Mouse (Mus musculus): ENCODE measurements around the gene Pbx3.

Gene Pbx3

DNA sequence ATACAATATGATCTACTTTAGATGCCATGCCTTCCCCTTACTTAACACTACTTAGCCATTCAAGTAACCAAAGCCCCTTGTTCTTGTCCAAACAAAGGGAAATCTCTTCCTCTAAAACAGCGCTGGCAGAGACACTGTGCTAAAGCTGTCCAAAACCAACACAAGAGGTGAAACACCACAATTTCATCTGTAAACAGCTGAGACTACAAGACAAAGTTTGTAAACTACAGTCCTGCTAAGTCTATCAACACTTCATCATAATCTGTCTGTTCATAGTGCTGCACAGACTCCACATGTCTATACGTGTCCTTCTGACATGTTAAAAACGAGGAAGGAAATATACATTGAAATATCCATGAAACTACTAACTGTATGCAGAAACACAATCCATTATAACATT lies 151.5 kb downstream of the Pbx3 start:
- no peak for DNase-seq (ENCODE audit: low read depth)

DNA sequence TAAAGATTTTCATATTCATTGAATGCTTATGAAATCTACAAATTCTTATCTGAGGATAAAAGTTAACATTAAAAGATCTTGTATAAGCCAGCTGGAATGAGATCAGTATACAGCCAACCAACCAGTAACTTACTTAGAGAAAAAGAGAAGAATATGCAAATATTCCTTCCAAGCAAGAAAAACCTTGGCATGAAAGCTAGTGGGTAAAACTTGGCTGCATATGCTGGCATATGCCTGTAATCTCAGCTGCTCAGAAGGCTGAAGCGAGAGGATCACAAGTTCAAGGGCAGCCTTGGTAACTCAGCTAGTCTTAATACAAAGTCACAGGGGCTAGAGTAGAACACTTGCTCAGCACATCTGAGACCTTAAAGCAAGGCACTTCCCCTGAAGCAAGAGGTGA lies 153.8 kb downstream of the Pbx3 start:
- DNase-seq (ENCODE audit: low read depth): no peak

DNA sequence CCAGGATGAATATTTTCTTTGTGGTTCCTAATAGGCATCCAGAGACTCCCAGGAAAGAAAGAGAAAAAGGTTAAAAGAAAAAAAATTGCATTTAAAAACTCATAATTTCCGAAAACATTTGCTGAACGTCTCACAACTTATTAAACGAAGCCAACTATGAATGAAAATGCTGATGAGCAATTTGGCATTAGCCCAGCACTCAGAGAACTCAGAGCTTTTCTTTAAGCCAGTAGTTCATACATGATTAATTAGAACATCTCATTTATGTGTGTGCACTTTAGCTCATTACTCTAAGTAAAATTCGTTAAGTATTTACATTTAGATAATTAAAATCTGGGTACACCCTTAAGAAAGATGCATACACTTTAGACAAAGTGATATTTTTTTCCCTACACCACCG lies 155.3 kb downstream of the Pbx3 start:
- no peak for DNase-seq (ENCODE audit: low read depth)

DNA sequence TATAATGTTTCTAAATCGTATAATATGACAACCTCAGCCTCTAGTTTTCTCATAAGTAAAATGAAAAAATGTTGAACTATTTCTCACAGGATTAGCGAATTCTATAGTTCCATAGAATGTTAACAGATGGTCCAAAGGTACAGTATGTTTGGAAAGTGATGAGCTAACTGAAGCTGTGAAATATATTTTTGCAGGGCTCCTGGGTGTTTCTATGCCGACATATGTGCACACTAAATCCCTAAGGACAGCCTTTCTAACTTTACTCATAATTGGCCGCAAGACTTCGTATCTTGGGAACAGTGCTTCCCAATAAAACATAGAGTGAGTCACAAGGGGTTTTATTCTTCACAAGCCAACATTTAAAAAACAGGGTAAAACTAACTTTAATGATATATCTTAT lies 157.4 kb downstream of the Pbx3 start:
- DNase-seq (ENCODE audit: low read depth): no peak

DNA sequence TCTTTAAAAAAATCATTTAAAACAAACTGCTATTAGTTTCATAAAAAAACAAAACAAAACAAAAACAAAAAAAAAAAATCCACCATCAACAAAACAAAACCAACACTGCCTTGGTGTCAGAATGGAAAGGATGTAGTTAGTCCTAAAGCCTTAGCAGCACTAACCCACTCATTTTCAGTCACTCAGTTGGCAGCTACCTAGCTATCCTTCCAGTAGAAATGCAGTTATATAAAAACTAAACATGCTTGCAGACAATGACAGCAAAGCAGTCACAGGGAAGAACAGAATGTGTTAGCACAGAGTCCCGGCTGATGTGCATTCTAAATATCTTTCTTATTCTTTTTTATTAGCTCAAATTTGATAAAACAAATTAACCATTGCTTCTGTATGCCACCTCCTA lies 160.5 kb downstream of the Pbx3 start:
- DNase-seq (ENCODE audit: low read depth): no peak

DNA sequence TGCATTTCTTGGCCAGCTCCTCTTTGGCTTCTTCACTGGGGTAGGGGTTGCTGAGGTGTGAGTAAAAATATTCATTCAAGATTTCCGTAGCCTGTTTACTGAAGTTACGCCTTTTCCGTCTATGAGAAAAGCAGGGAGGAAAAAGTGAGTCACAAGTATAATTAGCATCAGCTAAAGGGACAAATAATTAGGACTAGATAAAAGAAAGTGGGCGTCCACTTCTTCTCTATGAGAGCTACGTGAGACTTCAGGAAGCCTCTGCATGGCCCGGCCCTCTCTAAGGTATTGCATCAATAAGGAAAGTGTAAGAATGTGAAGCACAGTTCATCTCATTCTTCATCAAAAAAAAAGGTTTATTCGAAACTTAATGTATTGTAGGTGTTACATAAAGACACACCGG lies 168.1 kb downstream of the Pbx3 start:
- DNase-seq (ENCODE audit: low read depth): peak; percentile 15

DNA sequence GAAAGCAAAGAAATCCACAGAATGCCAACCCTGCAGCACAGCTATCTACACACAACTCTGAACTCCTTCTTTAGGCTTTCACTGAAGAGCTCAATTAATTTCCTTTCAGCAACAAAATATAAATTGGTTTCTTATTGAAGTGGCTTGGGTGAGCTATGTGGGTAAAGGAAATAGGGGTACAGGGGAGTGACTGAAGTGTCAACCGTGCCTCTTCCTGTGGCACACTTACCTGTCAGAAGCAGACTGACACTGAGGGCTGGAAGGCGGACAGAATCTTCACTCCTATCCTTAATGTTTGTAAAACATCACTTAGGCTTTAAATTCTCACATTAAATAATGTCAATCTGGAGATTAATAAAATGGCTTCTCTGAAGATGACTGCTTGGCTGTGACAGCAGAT lies 168.6 kb downstream of the Pbx3 start:
- peak; percentile 18 for DNase-seq (ENCODE audit: low read depth)

DNA sequence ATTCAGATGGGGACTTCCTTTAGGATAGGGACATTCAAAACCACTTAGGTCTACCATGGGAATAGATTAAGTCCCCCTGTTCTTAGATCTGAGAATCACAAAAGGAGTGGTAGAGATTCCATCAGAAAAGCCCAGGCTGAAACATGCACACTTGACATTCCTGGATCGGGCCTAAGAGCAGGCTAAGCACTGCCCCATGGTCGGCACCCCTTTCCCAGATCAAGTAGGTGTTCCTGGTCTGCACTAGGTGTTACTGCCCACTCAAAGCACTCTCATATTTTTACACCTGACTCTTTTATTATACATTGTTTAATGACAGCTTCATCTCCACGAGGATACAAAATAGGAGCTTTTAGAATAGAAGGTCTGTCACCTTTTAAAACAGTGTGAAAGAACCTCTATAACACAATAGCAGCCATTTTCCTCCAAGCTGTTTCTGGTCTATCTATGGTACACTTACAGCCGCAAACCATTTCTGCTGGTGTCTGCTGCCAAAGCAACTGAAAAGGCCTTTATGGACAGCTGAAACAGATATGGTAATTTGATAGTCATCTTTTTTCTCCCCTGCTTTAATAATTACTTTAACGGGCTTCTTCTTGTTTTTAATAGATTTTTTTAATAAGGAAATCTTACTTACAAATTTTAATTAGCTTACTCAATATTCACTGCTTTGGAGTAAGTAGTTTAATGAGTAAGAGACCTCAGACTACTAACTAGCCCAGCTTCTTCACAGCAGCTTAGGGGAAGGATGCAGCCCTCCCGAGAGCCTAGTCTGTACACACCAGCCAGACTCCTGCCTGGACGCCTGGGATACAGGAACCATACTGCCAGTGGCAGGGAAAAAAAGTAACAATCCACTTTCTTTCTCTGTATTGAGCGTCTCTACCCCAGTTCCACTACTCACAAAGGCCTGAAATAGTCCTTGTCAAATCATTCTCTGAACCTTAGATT lies 178.8 kb downstream of the Pbx3 start:
- DNase-seq (ENCODE audit: low read depth): no peak

DNA sequence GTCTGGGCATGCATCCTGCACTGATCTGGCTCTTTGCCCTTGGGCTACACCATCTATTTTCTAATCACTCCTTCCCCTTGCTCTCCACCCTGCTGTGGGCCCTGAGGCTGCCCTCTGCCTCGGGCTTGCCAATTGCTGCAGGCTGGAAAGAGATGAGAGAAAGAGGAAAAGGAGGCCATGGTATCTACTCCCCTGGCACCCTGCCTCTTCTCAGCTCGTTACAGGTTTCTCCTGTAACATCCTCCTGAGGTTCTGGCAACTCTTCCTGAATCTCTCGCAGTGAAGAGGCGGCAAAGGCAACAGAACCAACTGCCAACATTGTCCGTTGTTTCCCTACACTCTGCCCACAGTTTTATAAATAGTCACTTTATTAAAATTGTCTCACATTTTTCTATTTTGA lies 179.7 kb downstream of the Pbx3 start:
- no peak for DNase-seq (ENCODE audit: low read depth)

DNA sequence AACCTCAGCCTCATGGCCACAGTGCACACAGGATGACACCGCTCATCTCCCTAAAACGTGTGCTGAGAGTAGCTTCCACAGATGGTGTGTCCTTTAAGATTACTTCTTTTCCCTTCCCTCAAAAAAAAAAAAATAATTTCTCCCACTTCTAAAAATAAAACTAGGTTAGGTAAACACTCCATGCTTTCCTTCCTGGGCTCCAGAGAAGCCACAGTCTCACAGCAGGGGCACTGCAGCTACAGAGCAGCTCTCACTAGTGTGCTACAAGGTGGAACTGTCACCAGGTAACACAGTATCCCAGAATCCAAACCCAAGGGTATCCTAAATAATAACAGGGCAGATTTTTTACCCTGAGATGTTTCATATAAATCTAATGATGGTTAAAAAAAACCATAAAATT lies 185.6 kb downstream of the Pbx3 start:
- DNase-seq (ENCODE audit: low read depth): no peak

DNA sequence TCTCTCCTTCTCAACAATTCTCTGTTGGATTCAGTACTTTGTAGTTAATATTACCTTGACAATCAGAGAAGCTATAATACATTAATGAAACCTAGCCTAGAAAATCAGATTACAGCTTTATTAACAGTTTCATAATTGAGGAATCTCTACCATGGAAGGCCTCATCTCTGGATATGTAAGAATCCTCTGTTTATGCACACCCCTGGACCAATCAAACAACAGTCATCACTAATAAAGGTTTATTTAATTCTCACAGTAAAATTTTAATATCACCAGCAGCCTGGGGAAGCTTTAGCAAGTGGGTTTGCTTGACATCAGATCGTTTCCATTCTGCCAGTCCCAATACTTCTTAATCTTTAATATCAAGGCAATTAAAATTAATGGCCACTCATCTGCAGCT lies 191.3 kb downstream of the Pbx3 start:
- no peak for DNase-seq (ENCODE audit: low read depth)

DNA sequence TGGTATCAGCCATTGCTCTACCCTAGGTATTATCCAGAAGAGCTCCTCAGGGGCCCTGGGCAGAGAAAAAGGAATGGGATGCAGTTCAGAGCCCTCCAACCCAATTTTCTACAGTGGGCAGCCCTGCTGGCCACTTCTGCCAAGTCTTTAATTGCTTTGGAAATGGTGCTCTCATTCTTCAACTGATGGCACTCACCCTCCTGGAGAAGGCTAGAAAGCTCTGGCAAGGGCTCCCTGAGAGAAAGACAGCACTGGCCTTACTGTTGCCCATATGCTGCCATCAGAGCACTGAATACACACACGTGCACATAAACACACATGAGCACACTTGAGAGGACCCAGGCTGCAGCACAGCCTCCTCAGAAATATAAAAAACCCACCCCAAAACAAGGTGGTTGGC lies 193.6 kb downstream of the Pbx3 start:
- no peak for DNase-seq (ENCODE audit: low read depth)

DNA sequence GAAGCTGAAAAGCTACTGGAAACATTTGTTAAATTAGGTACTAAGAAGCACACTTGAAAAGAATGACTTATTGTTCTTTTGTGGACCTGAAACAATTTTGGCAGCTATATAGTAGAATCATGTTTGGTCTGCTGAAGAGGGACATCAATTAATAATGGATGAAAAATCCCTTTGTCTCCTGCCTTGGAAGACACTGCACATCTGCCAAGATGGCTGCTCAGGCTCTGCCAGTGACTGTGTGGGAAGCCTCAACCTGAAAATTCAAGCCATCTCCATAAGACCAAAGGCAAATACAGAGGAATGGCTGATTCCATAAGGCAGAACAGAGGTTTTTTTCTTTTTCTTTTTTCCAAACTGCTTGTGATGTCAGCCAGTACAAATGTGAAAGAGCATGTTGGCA lies 194.3 kb downstream of the Pbx3 start:
- DNase-seq (ENCODE audit: low read depth): no peak

DNA sequence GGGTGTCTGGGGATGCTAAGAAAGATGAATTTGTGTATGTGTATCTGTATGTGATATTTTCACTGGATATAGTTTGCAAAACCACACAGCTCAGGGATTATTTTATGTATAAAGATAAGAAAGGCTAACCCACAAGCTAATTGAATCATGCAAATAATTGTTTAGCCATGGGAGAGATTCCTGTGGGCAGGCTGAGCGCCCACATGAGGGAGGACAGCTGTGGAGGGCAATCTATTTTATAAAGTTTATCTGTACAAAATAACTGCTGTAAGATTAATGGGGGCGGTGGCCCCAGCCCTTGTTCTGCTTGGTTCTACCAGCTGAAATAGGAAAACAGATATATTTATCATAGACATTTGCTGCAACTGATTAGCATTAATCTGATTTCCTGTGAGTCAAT lies 202.5 kb downstream of the Pbx3 start:
- no peak for DNase-seq (ENCODE audit: low read depth)

DNA sequence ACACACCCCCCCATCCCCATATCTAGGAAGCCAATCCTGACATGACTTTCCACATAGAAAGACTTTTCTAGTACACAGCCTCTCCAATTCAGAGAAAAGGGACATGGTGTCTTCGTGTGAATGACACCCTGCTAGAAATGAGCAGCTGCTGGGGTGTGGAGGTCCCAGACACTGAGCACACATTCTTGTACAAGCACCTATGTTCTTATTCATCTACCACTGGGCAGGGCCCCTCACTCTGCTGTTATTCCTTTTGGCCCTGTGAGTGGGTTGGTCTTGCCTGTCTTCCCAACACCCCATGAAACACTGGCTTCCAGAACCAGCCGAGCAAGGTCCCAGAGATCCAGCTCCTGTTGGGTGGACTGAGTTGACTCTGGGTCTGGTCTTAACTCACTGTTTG lies 203.3 kb downstream of the Pbx3 start:
- no peak for DNase-seq (ENCODE audit: low read depth)

DNA sequence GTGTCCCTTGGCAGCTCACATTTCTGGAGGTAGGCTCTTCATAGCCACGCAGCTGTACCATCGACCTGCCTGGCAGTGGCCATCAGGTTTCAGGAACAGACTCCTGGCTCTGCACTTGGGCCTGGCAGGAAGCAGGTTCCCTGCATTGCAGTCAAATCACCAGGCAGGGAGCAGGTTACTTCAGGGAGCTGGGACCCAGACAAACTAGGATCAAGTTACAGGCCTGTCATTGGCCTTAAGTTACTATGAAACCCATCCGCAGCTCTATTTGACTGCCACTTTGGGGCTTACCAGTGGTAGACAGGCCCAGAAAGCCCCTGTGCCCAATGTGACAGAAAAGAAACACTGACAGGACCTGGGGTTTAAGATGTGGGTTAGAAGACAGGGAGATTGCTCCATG lies 204.8 kb downstream of the Pbx3 start:
- DNase-seq (ENCODE audit: low read depth): no peak

DNA sequence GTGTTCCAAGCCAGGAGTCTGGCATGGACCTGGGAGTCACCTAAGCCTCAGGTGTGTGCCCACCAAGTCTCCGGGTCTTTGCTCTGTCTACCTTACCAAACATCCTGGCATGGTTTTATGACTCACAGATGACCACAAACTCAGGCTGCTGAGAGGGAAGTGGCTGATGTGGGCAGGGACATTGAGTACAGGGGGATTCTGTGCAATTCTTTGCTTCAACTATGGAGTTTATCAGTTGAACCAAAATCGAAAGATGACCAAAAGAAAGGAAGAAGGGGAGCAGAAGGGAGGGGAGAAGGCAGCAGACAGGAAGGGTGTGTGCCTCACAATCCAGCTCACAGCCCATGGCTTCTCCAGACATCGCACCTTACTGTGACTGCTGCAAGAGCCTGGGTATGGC lies 210.5 kb downstream of the Pbx3 start:
- no peak for DNase-seq (ENCODE audit: low read depth)

DNA sequence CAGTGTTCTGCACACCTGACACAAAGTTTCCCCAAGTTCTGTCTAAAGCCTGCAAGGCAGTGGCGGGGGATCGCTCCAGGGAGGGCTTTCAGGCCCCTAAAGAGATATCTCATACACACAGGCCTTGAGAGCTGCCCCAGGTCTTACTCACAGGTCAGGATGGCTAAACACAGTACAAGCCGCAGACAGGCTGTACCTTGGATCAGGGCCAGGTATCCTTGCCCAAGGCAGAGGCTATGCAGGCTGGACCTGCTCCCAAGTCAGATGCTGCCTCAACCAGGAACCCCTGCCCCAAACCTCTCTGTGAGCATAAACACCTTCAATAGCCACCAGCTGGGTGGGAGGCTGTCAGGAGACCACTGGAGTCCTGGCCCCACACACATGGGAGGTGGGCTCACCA lies 215.2 kb downstream of the Pbx3 start:
- DNase-seq (ENCODE audit: low read depth): no peak

DNA sequence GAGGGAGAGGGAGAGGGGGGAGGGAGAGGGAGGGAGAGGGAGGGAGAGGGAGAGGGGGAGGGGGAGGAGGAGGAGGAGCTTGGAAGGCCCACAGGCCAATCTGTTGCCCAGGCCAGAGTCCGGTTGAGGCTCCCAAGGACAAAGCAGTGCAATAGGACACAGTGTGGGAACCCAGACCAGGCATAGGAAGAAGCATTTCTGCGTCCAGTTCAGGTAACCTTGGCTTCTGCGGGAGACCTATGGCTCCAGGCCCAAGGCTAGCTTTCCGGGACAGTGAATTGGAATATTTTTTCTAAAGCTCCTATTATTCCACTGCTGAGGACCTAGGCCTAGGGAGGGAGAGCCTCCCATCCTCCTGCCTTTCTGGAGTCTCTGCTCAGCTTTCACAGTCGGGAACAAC lies 218.1 kb downstream of the Pbx3 start:
- no peak for DNase-seq (ENCODE audit: low read depth)

DNA sequence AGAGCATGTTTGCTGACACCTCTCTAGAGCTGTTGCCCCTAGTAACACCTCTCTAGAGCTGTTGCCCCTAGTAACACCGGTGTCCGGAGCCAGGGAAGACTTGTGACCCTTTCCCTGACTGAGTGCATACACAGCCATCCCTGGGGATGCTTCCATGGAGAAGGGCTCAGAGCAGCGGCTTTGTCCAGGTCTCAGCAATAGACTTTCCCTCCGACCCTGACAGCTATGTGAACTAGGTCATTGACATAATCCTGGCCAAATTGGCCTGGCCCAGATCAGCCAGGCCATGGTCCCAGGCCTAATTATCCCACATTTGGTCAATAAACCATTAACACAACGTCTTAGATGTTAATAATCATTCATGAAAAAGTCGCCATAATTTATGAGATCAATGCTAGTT lies 219.6 kb downstream of the Pbx3 start:
- DNase-seq (ENCODE audit: low read depth): no peak

DNA sequence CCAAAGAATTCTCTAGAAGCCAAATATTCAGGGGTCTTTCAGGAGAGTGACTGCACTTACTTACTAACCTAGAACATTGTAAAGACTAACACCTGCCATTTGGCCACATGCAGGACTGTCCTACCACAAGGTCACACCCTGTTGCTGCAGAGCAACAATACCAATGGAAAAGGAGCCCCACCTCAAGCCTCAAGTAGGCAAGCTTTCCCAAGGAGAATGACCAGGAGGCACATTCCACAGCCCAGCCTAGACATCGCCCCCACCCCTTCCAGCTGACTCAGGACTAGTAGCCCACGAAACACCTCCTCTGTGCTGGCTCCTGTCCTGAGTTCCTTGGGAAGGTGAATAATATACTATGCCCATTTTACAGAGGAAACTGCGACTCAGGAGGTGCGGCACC lies 222.4 kb downstream of the Pbx3 start:
- no peak for DNase-seq (ENCODE audit: low read depth)

DNA sequence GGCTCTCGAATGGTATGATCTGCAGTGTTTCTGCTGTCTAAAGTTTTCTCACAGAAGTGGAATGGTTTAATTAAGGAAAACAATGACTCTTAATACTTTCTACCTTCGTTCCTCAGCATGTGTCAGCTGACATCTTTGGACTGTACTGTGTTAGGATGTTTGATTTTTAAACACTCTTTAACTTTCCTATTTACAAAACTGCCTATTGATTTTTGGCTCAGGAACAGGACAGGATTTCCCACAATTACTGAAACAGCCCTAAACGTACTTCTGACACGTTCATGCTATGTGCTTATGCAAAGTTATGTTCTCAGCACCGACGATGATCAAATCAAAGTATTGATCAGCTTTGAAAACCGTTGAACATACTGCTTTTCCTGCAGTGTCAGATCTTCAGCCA lies 224.7 kb downstream of the Pbx3 start:
- no peak for DNase-seq (ENCODE audit: low read depth)

DNA sequence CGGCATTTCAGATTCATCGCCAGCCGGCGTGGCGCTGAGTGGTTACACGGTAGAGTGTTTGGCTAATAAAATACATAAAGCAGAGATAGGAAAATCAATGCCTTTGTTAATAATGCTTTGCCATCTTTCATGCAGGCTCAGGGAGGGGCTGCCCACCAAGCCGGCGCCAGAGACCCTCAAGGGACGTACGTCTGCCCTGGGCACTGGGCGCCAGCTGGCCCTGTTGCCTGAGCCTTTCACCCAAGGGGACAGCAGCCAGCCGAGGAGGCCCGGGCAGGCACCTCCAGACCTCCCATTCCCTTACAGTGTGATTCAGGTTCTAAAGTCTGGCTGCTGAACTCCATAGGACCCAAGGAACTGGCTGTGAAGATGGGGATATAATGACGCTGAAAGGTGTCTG lies 225.5 kb downstream of the Pbx3 start:
- DNase-seq (ENCODE audit: low read depth): no peak

DNA sequence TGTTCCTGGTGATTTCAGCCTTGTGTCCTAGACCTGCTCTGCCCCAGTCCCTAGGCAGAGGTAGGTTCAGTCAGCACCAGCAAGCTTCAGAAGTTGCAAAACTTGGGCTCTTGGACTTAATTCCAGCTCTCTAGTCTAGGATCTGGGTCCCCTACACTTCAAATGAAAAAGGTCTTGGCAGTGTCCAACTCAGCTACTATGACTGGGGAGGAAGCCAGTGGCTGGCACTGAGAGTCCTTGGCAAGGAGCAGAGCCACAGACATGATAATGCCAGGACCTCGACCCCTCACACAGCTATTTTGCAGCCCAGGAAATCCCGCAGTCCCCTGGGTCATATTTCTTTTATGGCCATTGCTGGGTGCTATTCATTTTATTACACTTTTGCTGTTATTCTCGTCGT lies 225.9 kb downstream of the Pbx3 start:
- no peak for DNase-seq (ENCODE audit: low read depth)

Measured in naive thymus-derived CD4-positive, alpha-beta T cell, adult 2 months (primary cell).